Mouse (Mus musculus): ENCODE results near the gene Ptp4a2. TPM values are rescaled to one million over a fixed set of nuclear protein-coding genes. Genes with fewer than 3 reads are reported as not detected.

The Ptp4a2 gene
- total and polyA plus RNA-seq, 3 experiments: 118 to 619 (median 119) TPM

DNA sequence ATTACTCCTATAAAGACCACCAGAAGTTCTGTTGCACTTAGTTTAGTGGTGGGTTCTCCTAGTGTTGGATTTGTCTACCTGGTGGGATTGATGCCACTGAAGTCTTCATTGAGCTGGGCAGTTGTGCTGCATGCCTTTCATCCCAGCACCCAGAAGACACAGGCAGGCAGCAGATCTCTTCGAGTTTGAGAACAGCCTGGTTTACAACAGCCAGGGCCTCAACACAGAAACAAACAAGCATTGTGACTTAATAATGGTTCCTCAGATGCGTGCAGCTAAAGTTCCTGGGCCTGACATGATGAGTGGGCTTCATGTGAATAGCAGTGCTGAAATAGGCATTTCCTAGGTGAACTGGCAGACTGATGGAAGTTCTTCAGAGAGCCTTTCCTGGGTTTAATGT is 42.0 kb downstream of the Ptp4a2 start:
- Histone ChIP-seq H3K4me1 (ENCODE audit: control insufficient read depth in 1 of 2, insufficient read depth in 2 of 2, low read length in 2 of 2) (peaks cover 2 to 6% of the 10 kb centered on the region in 2 experiments; a peak in 2 of 4 replicates), H3K4me3 (ENCODE audit: control insufficient read depth in 1 of 2, insufficient read depth in 1 of 2, low read depth in 2 of 2, low read length in 2 of 2) (no peak overlapping the region), H3K36me3 (ENCODE audit: control insufficient read depth in 1 of 2, insufficient read depth in 2 of 2, low read length in 2 of 2) (peaks cover 0 to 6% of the 10 kb centered on the region in 2 experiments; a peak in 1 of 4 replicates), H3K9me3 (replicated peaks; ENCODE audit: insufficient read depth, low read length) (no peaks in the 10 kb centered on the region), H3K27ac (ENCODE audit: control insufficient read depth, low read depth, low read length) (no peak overlapping the region), H3K9ac (ENCODE audit: control insufficient read depth, low read depth, low read length, poor library complexity, severe bottlenecking) (no peak overlapping the region), H3K79me2 (ENCODE audit: control insufficient read depth, insufficient read depth, low read length, poor library complexity) (no peaks in the 10 kb centered on the region), H3K27me3 (ENCODE audit: control insufficient read depth in 1 of 2, insufficient read depth in 2 of 2, low read length in 2 of 2) (no peaks in the 10 kb centered on the region)
- no peak for DNase-seq (ENCODE audit: low read depth, low spot score)
- no peak for TF ChIP-seq ZC3H11A (IDR thresholded peaks at IDR 0.05; ENCODE audit: low read depth, low read length)
- TF ChIP-seq MYB (IDR thresholded peaks at IDR 0.05; ENCODE audit: low read depth, low read length): no peak
- peak; percentile 27; the same call in 1 of the 2 replicates for TF ChIP-seq POLR2AphosphoS2 (IDR thresholded peaks at IDR 0.05; ENCODE audit: low read length)

GRCm38 (mm10) chr4:129853996-129854395 is 43.0 kb downstream of the Ptp4a2 start:
- Histone ChIP-seq H3K4me3 (ENCODE audit: control insufficient read depth in 1 of 2, insufficient read depth in 1 of 2, low read depth in 2 of 2, low read length in 2 of 2) (no peak overlapping the region), H3K36me3 (ENCODE audit: control insufficient read depth in 1 of 2, insufficient read depth in 2 of 2, low read length in 2 of 2) (0 out of 4 replicates have a peak, but pooled peaks cover 0 to 2% of the 10 kb centered on the region in 2 experiments), H3K9ac (ENCODE audit: control insufficient read depth, low read depth, low read length, poor library complexity, severe bottlenecking) (no peak overlapping the region)

DNA sequence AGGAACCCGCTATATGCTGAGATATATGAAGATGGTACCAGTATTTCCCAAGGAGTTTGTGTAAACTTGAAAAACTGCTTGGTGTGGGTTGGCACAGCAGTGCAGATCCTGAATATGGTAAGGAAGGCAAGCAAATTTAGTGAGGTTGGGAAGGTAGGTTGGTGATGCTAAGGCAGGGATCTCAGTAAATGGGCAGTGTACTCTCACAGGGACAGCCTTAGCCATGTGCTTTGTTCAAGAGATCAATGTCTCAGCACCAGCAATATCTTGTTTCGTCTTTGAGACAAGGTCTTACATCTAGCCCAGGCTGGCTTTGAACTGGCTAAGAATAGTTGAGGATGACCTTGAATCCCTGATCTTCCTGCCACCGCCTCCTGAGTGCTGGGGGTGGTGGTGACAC is 43.6 kb downstream of the Ptp4a2 start:
- Histone ChIP-seq H3K27me3 (ENCODE audit: control insufficient read depth in 1 of 2, insufficient read depth in 2 of 2, low read length in 2 of 2) (no peaks in the 10 kb centered on the region), H3K4me3 (ENCODE audit: control insufficient read depth in 1 of 2, insufficient read depth in 1 of 2, low read depth in 2 of 2, low read length in 2 of 2) (no peak overlapping the region), H3K79me2 (ENCODE audit: control insufficient read depth, insufficient read depth, low read length, poor library complexity) (no peaks in the 10 kb centered on the region), H3K9ac (ENCODE audit: control insufficient read depth, low read depth, low read length, poor library complexity, severe bottlenecking) (no peak overlapping the region), H3K9me3 (replicated peaks; ENCODE audit: insufficient read depth, low read length) (no peaks in the 10 kb centered on the region), H3K27ac (ENCODE audit: control insufficient read depth, low read depth, low read length) (no peak overlapping the region), H3K36me3 (ENCODE audit: control insufficient read depth in 1 of 2, insufficient read depth in 2 of 2, low read length in 2 of 2) (0 out of 4 replicates have a peak, but pooled peaks cover 0 to 2% of the 10 kb centered on the region in 2 experiments), H3K4me1 (ENCODE audit: control insufficient read depth in 1 of 2, insufficient read depth in 2 of 2, low read length in 2 of 2) (peaks cover 2 to 6% of the 10 kb centered on the region in 2 experiments; a peak in 2 of 4 replicates)
- TF ChIP-seq TBP (IDR thresholded peaks at IDR 0.05; ENCODE audit: low read depth, low read length) (no peak), POLR2AphosphoS2 (IDR thresholded peaks at IDR 0.05; ENCODE audit: low read length) (peak; percentile 62; the same call in 1 of the 2 replicates), ZNF384 (IDR thresholded peaks at IDR 0.05; ENCODE audit: low read depth, low read length) (no peak)
- DNase-seq (ENCODE audit: low read depth, low spot score): no peak

More at GRCm38 (mm10) chr4:129853996-129854395, 43.0 kb downstream of the Ptp4a2 start:
- TF ChIP-seq ZNF384 (IDR thresholded peaks at IDR 0.05; ENCODE audit: low read depth, low read length): peak; percentile 53
- TF ChIP-seq RCOR1 (IDR thresholded peaks at IDR 0.05; ENCODE audit: low read depth, low read length): no peak
- H3K4me1 ChIP-seq (ENCODE audit: control insufficient read depth in 1 of 2, insufficient read depth in 2 of 2, low read length in 2 of 2): peaks cover 2 to 6% of the 10 kb centered on the region in 2 experiments; a peak in 2 of 4 replicates
- H3K27ac ChIP-seq (ENCODE audit: control insufficient read depth, low read depth, low read length): no peak overlapping the region
- H3K27me3 ChIP-seq (ENCODE audit: control insufficient read depth in 1 of 2, insufficient read depth in 2 of 2, low read length in 2 of 2): no peaks in the 10 kb centered on the region
- no peak for DNase-seq (ENCODE audit: low read depth, low spot score)
- no peaks in the 10 kb centered on the region for H3K9me3 ChIP-seq (replicated peaks; ENCODE audit: insufficient read depth, low read length)
- no peaks in the 10 kb centered on the region for H3K79me2 ChIP-seq (ENCODE audit: control insufficient read depth, insufficient read depth, low read length, poor library complexity)
